Mouse (Mus musculus) embryonic facial prominence, embryonic 12.5 days (tissue): ENCODE measurements around the gene Arl1. TPM values are rescaled to one million over a fixed set of nuclear protein-coding genes. Genes with fewer than 3 reads are reported as not detected.
"Not testable (repeated sequence)": the region's sequence is repeated elsewhere in the genome, so short reads cannot be mapped to it uniquely, and the experiment has no call there.

ENCODE experiments used
- ATAC-seq: fragments of 200-750 bp; cut with Nextera tagmentation; 2 replicates; pipeline ENCODE4 v1.8.0; 2017; ENCODE audit not compliant: insufficient number of reproducible peaks, insufficient read depth, low FRiP score, low TSS enrichment
- H3K27ac ChIP-seq: fragments of 300-500 bp; sonication (generic); 2 replicates; pipeline ENCODE4 v1.5.1; 2016; ENCODE audit warnings: mild to moderate bottlenecking
- H3K27me3 ChIP-seq: fragments of 300-500 bp; sonication (generic); 2 replicates; pipeline ENCODE4 v1.6.1; 2016; ENCODE audit warnings: mild to moderate bottlenecking, moderate library complexity
- H3K36me3 ChIP-seq: fragments of 300-500 bp; sonication (generic); 2 replicates; pipeline ENCODE4 v1.6.1; 2016; ENCODE audit warnings: mild to moderate bottlenecking
- H3K4me1 ChIP-seq: fragments of 300-500 bp; sonication (generic); 2 replicates; pipeline ENCODE4 v1.6.1; 2016
- H3K4me2 ChIP-seq: fragments of 300-500 bp; sonication (generic); replicated peaks from 2 replicates; pipeline ENCODE4 v1.6.1; 2016; ENCODE audit warnings: mild to moderate bottlenecking, moderate library complexity
- H3K4me3 ChIP-seq: fragments of 300-500 bp; sonication (generic); 2 replicates; pipeline ENCODE4 v1.5.1; 2016; ENCODE audit warnings: mild to moderate bottlenecking
- H3K9ac ChIP-seq: fragments of 300-500 bp; sonication (generic); 2 replicates; pipeline ENCODE4 v1.6.1; 2016; ENCODE audit warnings: mild to moderate bottlenecking, moderate library complexity
- H3K9me3 ChIP-seq: fragments of 300-500 bp; sonication (generic); 2 replicates; pipeline ENCODE4 v1.6.1; 2016; ENCODE audit warnings: mild to moderate bottlenecking, moderate library complexity
- WGBS: fragments of 180-500 bp; shearing (Covaris S2); methylation state at CpG from one replicate; pipeline ENCODE4 v1.1.7; 2016; 5-methylcytosine and 5-hydroxymethylcytosine counted together
- polyA plus RNA-seq: library from polyadenylated mRNA; unstranded; fragments of >200 nt; fragmentation: Nextera tagmentation; extraction: Ambion mirVana; gene quantifications from 2 replicates; pipeline ENCODE4 v1.2.1, GENCODE M21; 2016

Arl1 gene
- polyA plus RNA-seq, 1 experiment from 2014 or later, result 187 TPM

- Histone ChIP-seq H3K27ac (no peak overlapping the region), H3K9ac (no peak overlapping the region), H3K4me3 (no peak overlapping the region), H3K36me3 (peaks cover 68% of the 10 kb centered on the region), H3K4me2 (no peak overlapping the region), H3K4me1 (no peaks in the 10 kb centered on the region), H3K9me3 (no peaks in the 10 kb centered on the region), H3K27me3 (no peaks in the 10 kb centered on the region)
- ATAC-seq, result no peak
- WGBS, result 92% methylated on average over 7 of the region's 7 CpGs
Measured at GRCm38 (mm10) chr10:88769676-88770075, 39.0 kb downstream of the Arl1 start.

- H3K9me3 ChIP-seq, H3K27me3 ChIP-seq, H3K9ac ChIP-seq, H3K27ac ChIP-seq, H3K4me3 ChIP-seq, ATAC-seq, H3K4me2 ChIP-seq, H3K4me1 ChIP-seq: not testable (repeated sequence)
- 90% methylated on average over 5 of the region's 5 CpGs for WGBS
- H3K36me3 ChIP-seq, result peaks cover 69% of the 10 kb centered on the region
Measured at GRCm38 (mm10) chr10:88772965-88773364, 42.3 kb downstream of the Arl1 start.

- Histone ChIP-seq H3K36me3 (peaks cover 48% of the 10 kb centered on the region), H3K4me1 (no peaks in the 10 kb centered on the region), H3K4me3 (no peak overlapping the region), H3K27ac (no peak overlapping the region), H3K9ac (no peak overlapping the region), H3K9me3 (no peaks in the 10 kb centered on the region), H3K4me2 (no peak overlapping the region), H3K27me3 (no peaks in the 10 kb centered on the region)
- WGBS, result 88% methylated on average over 6 of the region's 6 CpGs
- ATAC-seq, result no peak
Measured at GRCm38 (mm10) chr10:88776206-88776605, 45.5 kb downstream of the Arl1 start.

GRCm38 (mm10) chr10:88780716-88781115 is 50.1 kb downstream of the Arl1 start:
- Histone ChIP-seq H3K36me3 (peaks cover 43% of the 10 kb centered on the region), H3K4me2 (no peak overlapping the region), H3K27ac (no peak overlapping the region), H3K9ac (no peak overlapping the region), H3K9me3 (no peaks in the 10 kb centered on the region), H3K4me1 (no peaks in the 10 kb centered on the region), H3K27me3 (no peaks in the 10 kb centered on the region), H3K4me3 (no peak overlapping the region)
- no peak for ATAC-seq
- WGBS, result 86% methylated on average over 4 of the region's 4 CpGs

GRCm38 (mm10) chr10:88783135-88783534 is 52.5 kb downstream of the Arl1 start:
- H3K4me3 ChIP-seq, H3K4me2 ChIP-seq, H3K27ac ChIP-seq, ATAC-seq, H3K9me3 ChIP-seq, H3K9ac ChIP-seq, H3K27me3 ChIP-seq, H3K4me1 ChIP-seq: not testable (repeated sequence)
- 81% methylated on average over 2 of the region's 2 CpGs for WGBS
- H3K36me3 ChIP-seq, result peaks cover 38% of the 10 kb centered on the region

GRCm38 (mm10) chr10:88783941-88784340 is 53.3 kb downstream of the Arl1 start:
- no peak overlapping the region for H3K4me2 ChIP-seq
- H3K9ac ChIP-seq, result no peak overlapping the region
- H3K4me3 ChIP-seq, result no peak overlapping the region
- 94% methylated on average over 5 of the region's 5 CpGs for WGBS
- H3K36me3 ChIP-seq, result peaks cover 35% of the 10 kb centered on the region
- no peaks in the 10 kb centered on the region for H3K27me3 ChIP-seq
- ATAC-seq, result no peak
- no peak overlapping the region for H3K27ac ChIP-seq
- no peaks in the 10 kb centered on the region for H3K9me3 ChIP-seq
- no peaks in the 10 kb centered on the region for H3K4me1 ChIP-seq

GRCm38 (mm10) chr10:88784513-88784931 is 53.9 kb downstream of the Arl1 start:
- 86% methylated on average over 5 of the region's 5 CpGs for WGBS
- no peak overlapping the region for H3K27ac ChIP-seq
- no peaks in the 10 kb centered on the region for H3K4me1 ChIP-seq
- peaks cover 32% of the 10 kb centered on the region for H3K36me3 ChIP-seq
- ATAC-seq, result no peak
- H3K27me3 ChIP-seq, result no peaks in the 10 kb centered on the region
- no peak overlapping the region for H3K4me2 ChIP-seq
- no peaks in the 10 kb centered on the region for H3K9me3 ChIP-seq
- H3K4me3 ChIP-seq, result no peak overlapping the region
- H3K9ac ChIP-seq, result no peak overlapping the region

GRCm38 (mm10) chr10:88793671-88794070 is 63.0 kb downstream of the Arl1 start:
- Histone ChIP-seq H3K27ac (no peak overlapping the region), H3K9ac (no peak overlapping the region), H3K9me3 (no peaks in the 10 kb centered on the region), H3K4me3 (no peak overlapping the region), H3K36me3 (peaks cover 52% of the 10 kb centered on the region), H3K4me2 (no peak overlapping the region), H3K4me1 (no peaks in the 10 kb centered on the region), H3K27me3 (no peaks in the 10 kb centered on the region)
- ATAC-seq, result no peak

Other genes with a start within 250 kb of the Arl1 start
- gene Chpt1, start 226.8 kb upstream of the Arl1 start, polyA plus RNA-seq, result 27.9 and 30.8 TPM in 2 replicates
- 7.5 and 10.9 TPM in 2 replicates for gene Mybpc1, start 125.7 kb upstream of the Arl1 start, polyA plus RNA-seq
- 0.19 TPM in 1 of 2 replicates, not detected in the other for gene Spic, start 45.8 kb upstream of the Arl1 start, polyA plus RNA-seq
- gene Utp20, start 95.9 kb downstream of the Arl1 start, polyA plus RNA-seq, result 24.0 and 25.0 TPM in 2 replicates
- 0.08 and 0.09 TPM in 2 replicates for gene Slc5a8, start 155.1 kb downstream of the Arl1 start, polyA plus RNA-seq